ENCODE assay signal across 11 mouse cellular contexts in genomic region chr7:48777721-48778504, GRCm38 (mm10). TPM values are rescaled to one million over a fixed set of nuclear protein-coding genes. Genes with fewer than 3 reads are reported as not detected.
DNase-seq lines count a peak whose midpoint lies in the region; ATAC-seq and TF ChIP-seq lines count a peak whose summit lies in the region.
"Had no signal": no experiment of that assay in that cellular context is flagged by ENCODE, and none has a peak within 500 bp of the region (broad histone marks: within the 10 kb centered on the region; RNA-seq: fewer than 3 reads in every experiment).

No protein-coding gene starts in this region.

- peak; percentile 6 to 17 for DNase-seq in frontal cortex, postnatal 36 days (ENCODE audit: low spot score in 2 of 2)
- DNase-seq in frontal cortex, postnatal 14 days (ENCODE audit: low spot score in 2 of 2): no peak
- DNase-seq in cerebellum, postnatal 10 days: peak; percentile 65 to 76
- DNase-seq in layer of hippocampus, adult 2 months (ENCODE audit: low spot score in 2 of 2): peak; percentile 16
- no peak for DNase-seq in kidney, postnatal 25 days
- no peak for DNase-seq in kidney, adult 11 months
- DNase-seq: heart, postnatal 36 days; liver, postnatal 0 days had no signal

- H3K27me3 ChIP-seq in midbrain, embryonic 16.5 days (ENCODE audit: control insufficient read depth, insufficient read depth, low read depth, low read length): no peaks in the 10 kb centered on the region
- no peaks in the 10 kb centered on the region for H3K27me3 ChIP-seq in intestine, postnatal 0 days (replicated peaks; ENCODE audit: control insufficient read depth, insufficient read depth, low read length)
- H3K27me3 ChIP-seq: CH12.LX had no signal

- peak; percentile 80 for ATAC-seq in midbrain, embryonic 16.5 days
- ATAC-seq in intestine, postnatal 0 days: no peak
- ATAC-seq: liver, postnatal 0 days had no signal

- no peak overlapping the region for H3K9ac ChIP-seq in midbrain, embryonic 16.5 days (ENCODE audit: low read depth, low read length)
- no peak overlapping the region for H3K9ac ChIP-seq in intestine, postnatal 0 days (ENCODE audit: low read depth, low read length)
- H3K9ac ChIP-seq: liver, postnatal 0 days had no signal

- 29% methylated on average over 8 of the region's 8 CpGs for WGBS in midbrain, embryonic 16.5 days
- WGBS in intestine, postnatal 0 days: 60% methylated on average over 8 of the region's 8 CpGs

- H3K4me3 ChIP-seq in layer of hippocampus, adult 2 months: no peak overlapping the region
- H3K4me3 ChIP-seq in midbrain, embryonic 16.5 days (ENCODE audit: low read depth, low read length): no peak overlapping the region
- no peak overlapping the region for H3K4me3 ChIP-seq in intestine, postnatal 0 days (ENCODE audit: low read depth, low read length)

- no peaks in the 10 kb centered on the region for H3K9me3 ChIP-seq in midbrain, embryonic 16.5 days (replicated peaks; ENCODE audit: control insufficient read depth, low read length, poor library complexity, severe bottlenecking)
- H3K9me3 ChIP-seq in intestine, postnatal 0 days (ENCODE audit: control insufficient read depth): no peaks in the 10 kb centered on the region

- no peak overlapping the region for H3K4me2 ChIP-seq in midbrain, embryonic 16.5 days (ENCODE audit: low read length)
- H3K4me2 ChIP-seq in intestine, postnatal 0 days (replicated peaks; ENCODE audit: low read depth): no peak overlapping the region

- H3K4me1 ChIP-seq in midbrain, embryonic 16.5 days (ENCODE audit: control insufficient read depth, insufficient read depth, low read length): no peaks in the 10 kb centered on the region
- H3K4me1 ChIP-seq in intestine, postnatal 0 days (replicated peaks; ENCODE audit: control insufficient read depth, insufficient read depth, low read length): 0 out of 2 replicates have a peak, but pooled peaks cover 3% of the 10 kb centered on the region

- H3K36me3 ChIP-seq in midbrain, embryonic 16.5 days (ENCODE audit: control insufficient read depth, insufficient read depth, low read length): no peaks in the 10 kb centered on the region
- H3K36me3 ChIP-seq in intestine, postnatal 0 days (ENCODE audit: control insufficient read depth, insufficient read depth): no peaks in the 10 kb centered on the region

- no peak overlapping the region for H3K27ac ChIP-seq in layer of hippocampus, adult 2 months
- 0 out of 2 replicates have a peak overlapping the region, but pooled peaks have one; percentile 47 for H3K27ac ChIP-seq in midbrain, embryonic 16.5 days (ENCODE audit: low read length)
- no peak overlapping the region for H3K27ac ChIP-seq in intestine, postnatal 0 days (ENCODE audit: low read depth, low read length)

- no peak for TF ChIP-seq CTCF in layer of hippocampus, adult 2 months (conservative IDR thresholded peaks at IDR 0.05)
- TF ChIP-seq CTCF in intestine, postnatal 0 days (IDR thresholded peaks at IDR 0.05; ENCODE audit: low read depth): no peak

RNA-seq across cellular contexts. Expression of gene Zdhhc13, which starts 10.9 kb away (rescaled TPM):
- 10 to 100 TPM; 20.3 to 23.0 TPM for total RNA-seq in layer of hippocampus, adult 2 months (2021)
- 38.8 and 40.9 TPM in 2 replicates for polyA plus RNA-seq in midbrain, embryonic 16.5 days (2015; fragmentation: Nextera tagmentation; extraction: Ambion mirVana)
- 25.2 and 29.8 TPM in 2 replicates for polyA plus RNA-seq in intestine, postnatal 0 days (2015; fragmentation: Nextera tagmentation; extraction: Ambion mirVana)

Comparison
In these comparisons a context has a peak if more than half of its experiments do, and no peak if none do; other contexts are left out.
1. DNase-seq: peak in frontal cortex, postnatal 36 days (2 of 2), cerebellum, postnatal 10 days (2 of 2) and layer of hippocampus, adult 2 months (2 of 2); none in frontal cortex, postnatal 14 days (0 of 2), kidney, postnatal 25 days (0 of 2) and kidney, adult 11 months (single experiment).